Mouse (Mus musculus): ENCODE results near the gene Mogs. TPM values are rescaled to one million over a fixed set of nuclear protein-coding genes. Genes with fewer than 3 reads are reported as not detected.

Mogs gene
- polyA plus RNA-seq, 1 experiment, result 32.5 TPM

GRCm38 (mm10) chr6:83098411-83098810 lies 16.9 kb upstream of the Mogs start:
- no peaks in the 10 kb centered on the region for H3K36me3 ChIP-seq (ENCODE audit: control insufficient read depth, insufficient read depth)

DNA sequence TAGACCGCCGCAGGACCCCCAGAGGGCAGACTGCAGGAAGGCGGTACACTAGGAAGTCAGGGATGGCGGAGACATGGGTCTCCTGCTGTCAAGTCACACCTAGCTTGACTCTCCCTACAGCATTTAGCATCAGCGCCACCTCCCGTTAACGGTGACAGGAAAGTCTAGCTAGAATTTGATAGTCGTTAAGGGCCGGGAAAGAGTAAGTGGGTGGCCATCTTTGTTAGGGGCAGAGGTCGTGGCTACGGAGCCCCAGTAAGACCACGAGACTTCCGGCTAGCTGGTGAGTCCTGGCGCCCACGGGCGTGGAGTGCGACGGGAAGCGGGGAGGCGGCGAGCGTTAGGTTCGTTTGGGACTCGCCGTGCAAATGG lies 14.0 kb upstream of the Mogs start, which contains the start of the genes Ccdc142 and Gm42688:
Gene Ccdc142, plus strand, starts transcription at position 286 of the 372 bp plus-strand sequence.
Gene Gm42688, plus strand, starts transcription at position 302 of the 372 bp plus-strand sequence.
- Histone ChIP-seq H3K36me3 (ENCODE audit: control insufficient read depth, insufficient read depth) (no peaks in the 10 kb centered on the region), H3K27me3 (ENCODE audit: control insufficient read depth, insufficient read depth, insufficient read length) (no peaks in the 10 kb centered on the region), H3K79me3 (ENCODE audit: low read depth) (no peaks in the 10 kb centered on the region), H3ac (ENCODE audit: control insufficient read depth, insufficient read length, low read depth) (peak within 1 kb of the TSS; percentile 90), H3K79me2 (ENCODE audit: control insufficient read depth, insufficient read depth) (no peaks in the 10 kb centered on the region), H3K4me3 (ENCODE audit: insufficient read depth, poor library complexity, severe bottlenecking) (peak within 1 kb of the TSS; percentile 51)
- TF ChIP-seq CEBPB (IDR thresholded peaks at IDR 0.05; ENCODE audit: low read depth) (no peak), MYOD1 (IDR thresholded peaks at IDR 0.05; ENCODE audit: control insufficient read depth, insufficient read length, low read depth) (no peak), CTCF (IDR thresholded peaks at IDR 0.05; ENCODE audit: control insufficient read depth, insufficient read depth, insufficient read length) (peak; percentile 9), USF1 (IDR thresholded peaks at IDR 0.05; ENCODE audit: low read depth) (peak; percentile 49), FOSL1 (IDR thresholded peaks at IDR 0.05; ENCODE audit: insufficient read depth, low read length, poor library complexity, severe bottlenecking) (no peak)

More at GRCm38 (mm10) chr6:83098411-83098810, 16.9 kb upstream of the Mogs start:
- Histone ChIP-seq H3K79me3 (ENCODE audit: low read depth) (no peaks in the 10 kb centered on the region), H3K27me3 (ENCODE audit: control insufficient read depth, insufficient read depth, insufficient read length) (peaks cover 4% of the 10 kb centered on the region), H3ac (ENCODE audit: control insufficient read depth, insufficient read length, low read depth) (no peak overlapping the region), H3K4me3 (ENCODE audit: insufficient read depth, poor library complexity, severe bottlenecking) (no peak overlapping the region), H3K79me2 (ENCODE audit: control insufficient read depth, insufficient read depth) (no peaks in the 10 kb centered on the region)
- TF ChIP-seq MYOD1 (IDR thresholded peaks at IDR 0.05; ENCODE audit: control insufficient read depth, insufficient read length, low read depth), result no peak
- no peak for TF ChIP-seq CTCF (IDR thresholded peaks at IDR 0.05; ENCODE audit: control insufficient read depth, insufficient read depth, insufficient read length)
- no peak for TF ChIP-seq FOSL1 (IDR thresholded peaks at IDR 0.05; ENCODE audit: insufficient read depth, low read length, poor library complexity, severe bottlenecking)
- no peak for TF ChIP-seq USF1 (IDR thresholded peaks at IDR 0.05; ENCODE audit: low read depth)
- TF ChIP-seq CEBPB (IDR thresholded peaks at IDR 0.05; ENCODE audit: low read depth), result no peak
- TF ChIP-seq MYOG (IDR thresholded peaks at IDR 0.05; ENCODE audit: control insufficient read depth, extremely low read depth, insufficient read length), result no peak
- no peak for TF ChIP-seq MAX (IDR thresholded peaks at IDR 0.05)

DNA sequence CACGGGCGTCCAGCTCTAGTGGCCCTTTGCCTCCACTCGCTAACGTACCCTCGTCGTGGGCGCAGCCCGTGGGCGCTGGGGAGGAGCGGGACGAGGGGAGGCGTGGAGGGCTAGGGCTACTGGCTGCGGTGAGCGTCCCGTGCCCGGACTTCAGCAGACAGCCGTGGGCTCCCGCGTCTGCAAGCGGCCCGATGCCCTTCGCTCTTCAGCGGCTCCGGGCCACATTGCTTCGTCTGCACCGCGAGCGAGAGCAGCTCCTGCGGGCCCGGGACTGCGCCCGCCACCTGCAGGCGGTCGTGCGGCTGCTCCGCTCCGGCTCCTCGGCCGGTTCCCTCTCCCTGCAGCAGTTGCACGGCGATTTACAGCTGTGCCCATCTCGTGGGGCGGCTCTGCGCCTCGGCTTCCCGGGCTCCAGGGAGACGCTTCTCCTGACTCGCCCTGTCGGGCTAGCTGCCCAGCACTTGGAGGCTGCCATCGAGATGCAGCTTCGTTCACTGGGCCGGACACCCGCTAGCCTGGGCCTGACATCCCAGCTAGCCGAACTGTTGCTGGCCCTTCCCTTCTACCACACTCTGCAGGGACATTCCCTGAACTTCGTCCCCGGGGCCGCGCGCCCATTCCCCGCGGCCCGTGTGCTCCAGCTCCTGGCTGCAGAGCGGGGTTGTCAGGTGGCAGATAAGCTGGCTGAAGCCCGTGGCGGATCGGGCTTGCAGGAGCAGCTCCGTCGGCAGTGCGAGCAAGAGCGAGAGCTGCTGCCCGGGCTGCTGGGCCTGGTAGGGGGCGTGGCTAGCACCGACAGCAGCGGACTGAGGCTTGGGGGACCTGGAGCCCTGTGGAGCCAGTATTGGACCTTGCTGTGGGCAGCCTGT lies 13.4 kb upstream of the Mogs start:
- peak overlapping the region; percentile 90 for H3ac ChIP-seq (ENCODE audit: control insufficient read depth, insufficient read length, low read depth)
- H3K4me3 ChIP-seq (ENCODE audit: insufficient read depth, poor library complexity, severe bottlenecking), result peak overlapping the region; percentile 51
- no peaks in the 10 kb centered on the region for H3K36me3 ChIP-seq (ENCODE audit: control insufficient read depth, insufficient read depth)
- H3K27me3 ChIP-seq (ENCODE audit: control insufficient read depth, insufficient read depth, insufficient read length), result no peaks in the 10 kb centered on the region
- H3K79me3 ChIP-seq (ENCODE audit: low read depth), result no peaks in the 10 kb centered on the region
- H3K79me2 ChIP-seq (ENCODE audit: control insufficient read depth, insufficient read depth), result no peaks in the 10 kb centered on the region
- TF ChIP-seq CTCF (IDR thresholded peaks at IDR 0.05; ENCODE audit: control insufficient read depth, insufficient read depth, insufficient read length), result peak; percentile 62
- TF ChIP-seq USF1 (IDR thresholded peaks at IDR 0.05; ENCODE audit: low read depth), result no peak
- TF ChIP-seq MAX (IDR thresholded peaks at IDR 0.05), result no peak
- no peak for TF ChIP-seq FOSL1 (IDR thresholded peaks at IDR 0.05; ENCODE audit: insufficient read depth, low read length, poor library complexity, severe bottlenecking)
- no peak for TF ChIP-seq MYOD1 (IDR thresholded peaks at IDR 0.05; ENCODE audit: control insufficient read depth, insufficient read length, low read depth)
- no peak for TF ChIP-seq MYOG (IDR thresholded peaks at IDR 0.05; ENCODE audit: control insufficient read depth, extremely low read depth, insufficient read length)
- TF ChIP-seq CEBPB (IDR thresholded peaks at IDR 0.05; ENCODE audit: low read depth), result no peak

DNA sequence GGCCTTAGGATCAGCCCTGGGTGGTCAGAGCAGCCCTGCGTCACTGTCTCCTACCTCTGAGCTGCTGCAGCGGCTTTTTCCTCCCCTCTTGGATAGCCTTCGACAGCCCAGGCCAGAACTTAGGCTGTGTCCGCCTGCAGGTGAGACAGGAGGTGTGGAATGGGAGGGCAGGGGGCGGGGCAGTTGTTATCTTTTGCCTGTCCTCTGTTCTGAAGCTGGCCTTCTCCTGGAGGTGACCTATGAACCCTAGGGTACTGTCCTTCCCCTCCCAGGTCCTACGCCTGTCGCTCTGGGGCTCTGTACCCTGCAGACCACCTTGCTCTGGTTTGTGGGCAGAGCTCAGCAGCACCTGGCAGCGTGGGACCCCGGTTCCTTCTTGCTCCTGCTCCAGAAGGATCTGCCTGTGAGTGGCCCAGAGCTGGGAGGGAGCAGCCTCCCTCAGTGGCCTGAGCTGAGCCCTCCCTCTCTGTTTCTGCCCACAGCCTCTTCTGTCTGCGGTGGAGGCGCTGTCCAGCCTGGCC lies 12.1 kb upstream of the Mogs start:
- H3K27me3 ChIP-seq (ENCODE audit: control insufficient read depth, insufficient read depth, insufficient read length), result no peaks in the 10 kb centered on the region
- TF ChIP-seq MYOD1 (IDR thresholded peaks at IDR 0.05; ENCODE audit: control insufficient read depth, insufficient read length, low read depth), result no peak
- H3ac ChIP-seq (ENCODE audit: control insufficient read depth, insufficient read length, low read depth), result no peak overlapping the region
- no peak overlapping the region for H3K4me3 ChIP-seq (ENCODE audit: insufficient read depth, poor library complexity, severe bottlenecking)
- H3K79me3 ChIP-seq (ENCODE audit: low read depth), result peaks cover under 1% of the 10 kb centered on the region
- H3K36me3 ChIP-seq (ENCODE audit: control insufficient read depth, insufficient read depth), result peaks cover 4% of the 10 kb centered on the region
- peaks cover 4% of the 10 kb centered on the region for H3K79me2 ChIP-seq (ENCODE audit: control insufficient read depth, insufficient read depth)

DNA sequence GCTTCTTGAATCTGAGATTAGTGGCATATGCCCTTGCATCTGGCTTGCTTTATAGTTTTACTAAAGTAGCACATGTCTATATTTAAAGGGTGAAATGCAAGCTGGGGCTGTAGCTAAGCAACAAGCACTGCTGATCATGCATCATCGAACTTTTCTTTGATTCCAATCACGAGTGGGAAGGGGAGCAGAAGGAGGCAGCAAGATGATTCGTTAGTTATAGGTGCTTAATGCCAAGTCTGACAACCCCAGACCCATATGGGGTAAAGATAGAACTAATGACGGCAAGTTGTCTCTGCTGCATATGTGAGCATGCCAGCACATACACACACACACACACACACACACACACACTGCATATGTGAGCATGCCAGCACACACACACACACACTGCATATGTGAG lies 11.1 kb upstream of the Mogs start:
- Histone ChIP-seq H3K36me3 (ENCODE audit: control insufficient read depth, insufficient read depth) (peaks cover 4% of the 10 kb centered on the region), H3K27me3 (ENCODE audit: control insufficient read depth, insufficient read depth, insufficient read length) (no peaks in the 10 kb centered on the region), H3ac (ENCODE audit: control insufficient read depth, insufficient read length, low read depth) (no peak overlapping the region), H3K79me2 (ENCODE audit: control insufficient read depth, insufficient read depth) (peaks cover 14% of the 10 kb centered on the region), H3K4me3 (ENCODE audit: insufficient read depth, poor library complexity, severe bottlenecking) (no peak overlapping the region), H3K79me3 (ENCODE audit: low read depth) (peaks cover 3% of the 10 kb centered on the region)
- TF ChIP-seq USF1 (IDR thresholded peaks at IDR 0.05; ENCODE audit: low read depth) (no peak), MYOG (IDR thresholded peaks at IDR 0.05; ENCODE audit: control insufficient read depth, extremely low read depth, insufficient read length) (no peak), MAX (IDR thresholded peaks at IDR 0.05) (no peak), CEBPB (IDR thresholded peaks at IDR 0.05; ENCODE audit: low read depth) (no peak), MYOD1 (IDR thresholded peaks at IDR 0.05; ENCODE audit: control insufficient read depth, insufficient read length, low read depth) (no peak), CTCF (IDR thresholded peaks at IDR 0.05; ENCODE audit: control insufficient read depth, insufficient read depth, insufficient read length) (no peak), FOSL1 (IDR thresholded peaks at IDR 0.05; ENCODE audit: insufficient read depth, low read length, poor library complexity, severe bottlenecking) (no peak)
